Mouse (Mus musculus) embryonic facial prominence, embryonic 10.5 days (tissue): Measurements from ENCODE around the gene Hdac9. TPM values are rescaled to one million over a fixed set of nuclear protein-coding genes. Genes with fewer than 3 reads are reported as not detected.
A peak's percentile ranks its signal among the peaks of the same experiment; 100 is the strongest.

ENCODE experiments used
- DNase-seq: peaks from one replicate; pipeline ENCODE4 v3.0.0-alpha.2; 2017; ENCODE audit warnings: low spot score
- H3K27ac ChIP-seq: fragments of 300-500 bp; sonication (generic); replicated peaks from 2 replicates; pipeline ENCODE4 v1.5.1; 2016; ENCODE audit warnings: mild to moderate bottlenecking
- H3K27me3 ChIP-seq: fragments of 300-500 bp; sonication (generic); replicated peaks from 2 replicates; pipeline ENCODE4 v1.6.1; 2016; ENCODE audit warnings: low read depth, mild to moderate bottlenecking; ENCODE audit not compliant: poor library complexity, severe bottlenecking
- H3K36me3 ChIP-seq: fragments of 300-500 bp; sonication (generic); replicated peaks from 2 replicates; pipeline ENCODE4 v1.6.1; 2016; ENCODE audit warnings: mild to moderate bottlenecking, moderate library complexity
- H3K4me1 ChIP-seq: fragments of 300-500 bp; sonication (generic); 2 replicates; pipeline ENCODE4 v1.6.1; 2016
- H3K4me3 ChIP-seq: fragments of 300-500 bp; sonication (generic); 2 replicates; pipeline ENCODE4 v1.5.1; 2016; ENCODE audit warnings: mild to moderate bottlenecking, moderate library complexity
- H3K9me3 ChIP-seq: fragments of 300-500 bp; sonication (generic); 2 replicates; pipeline ENCODE4 v1.6.1; 2016; ENCODE audit warnings: mild to moderate bottlenecking
- WGBS: fragments of 180-500 bp; shearing (Covaris S2); methylation state at CpG from one replicate; pipeline ENCODE4 v1.1.7; 2016; 5-methylcytosine and 5-hydroxymethylcytosine counted together
- polyA plus RNA-seq: library from polyadenylated mRNA; unstranded; fragments of >200 nt; fragmentation: Nextera tagmentation; extraction: Ambion mirVana; gene quantifications from 2 replicates; pipeline ENCODE4 v1.2.1, GENCODE M21; 2016

The Hdac9 gene
- polyA plus RNA-seq, 1 experiment from 2014 or later, result 3.5 TPM

- Histone ChIP-seq H3K27ac (no peak overlapping the region), H3K4me1 (no peaks in the 10 kb centered on the region), H3K27me3 (no peaks in the 10 kb centered on the region), H3K9me3 (no peaks in the 10 kb centered on the region), H3K36me3 (no peaks in the 10 kb centered on the region), H3K4me3 (no peak overlapping the region)
- no peak for DNase-seq
- 85% methylated on average over 10 of the region's 10 CpGs for WGBS
Observed at GRCm38 (mm10) chr12:34617836-34618235, 299.1 kb downstream of the Hdac9 start.

GRCm38 (mm10) chr12:34614796-34615195 is 302.1 kb downstream of the Hdac9 start:
- no peaks in the 10 kb centered on the region for H3K27me3 ChIP-seq
- H3K9me3 ChIP-seq, result no peaks in the 10 kb centered on the region
- H3K4me3 ChIP-seq, result no peak overlapping the region
- DNase-seq, result no peak
- no peaks in the 10 kb centered on the region for H3K36me3 ChIP-seq
- no peaks in the 10 kb centered on the region for H3K4me1 ChIP-seq
- H3K27ac ChIP-seq, result no peak overlapping the region
- 81% methylated on average over 5 of the region's 5 CpGs for WGBS

GRCm38 (mm10) chr12:34612511-34612910 is 304.4 kb downstream of the Hdac9 start:
- Histone ChIP-seq H3K9me3 (no peaks in the 10 kb centered on the region), H3K27me3 (no peaks in the 10 kb centered on the region), H3K4me3 (no peak overlapping the region), H3K36me3 (no peaks in the 10 kb centered on the region), H3K27ac (no peak overlapping the region), H3K4me1 (no peaks in the 10 kb centered on the region)
- DNase-seq, result no peak
- WGBS, result 88% methylated on average over 3 of the region's 3 CpGs

- Histone ChIP-seq H3K9me3 (no peaks in the 10 kb centered on the region), H3K4me3 (no peak overlapping the region), H3K36me3 (no peaks in the 10 kb centered on the region), H3K4me1 (no peaks in the 10 kb centered on the region), H3K27me3 (no peaks in the 10 kb centered on the region), H3K27ac (no peak overlapping the region)
- WGBS, result 90% methylated on average over 4 of the region's 4 CpGs
- DNase-seq, result no peak
Observed at GRCm38 (mm10) chr12:34604521-34604920, 312.4 kb downstream of the Hdac9 start.

- 91% methylated on average over 10 of the region's 10 CpGs for WGBS
- no peaks in the 10 kb centered on the region for H3K27me3 ChIP-seq
Observed at GRCm38 (mm10) chr12:34594167-34594793, 322.6 kb downstream of the Hdac9 start.

GRCm38 (mm10) chr12:34587171-34587570 is 329.7 kb downstream of the Hdac9 start:
- H3K36me3 ChIP-seq, result no peaks in the 10 kb centered on the region
- H3K4me1 ChIP-seq, result peaks cover 2% of the 10 kb centered on the region; the same call in 1 of the 2 replicates
- WGBS, result 46% methylated on average over 4 of the region's 4 CpGs
- H3K9me3 ChIP-seq, result no peaks in the 10 kb centered on the region
- H3K4me3 ChIP-seq, result no peak overlapping the region
- H3K27ac ChIP-seq, result no peak overlapping the region
- H3K27me3 ChIP-seq, result no peaks in the 10 kb centered on the region
- DNase-seq, result no peak

More at GRCm38 (mm10) chr12:34594167-34594793, 322.6 kb downstream of the Hdac9 start:
- H3K4me3 ChIP-seq, result no peak overlapping the region
- H3K36me3 ChIP-seq, result no peaks in the 10 kb centered on the region
- H3K4me1 ChIP-seq, result no peaks in the 10 kb centered on the region
- H3K9me3 ChIP-seq, result no peaks in the 10 kb centered on the region
- H3K27ac ChIP-seq, result no peak overlapping the region
- no peak for DNase-seq

- 91% methylated on average over 4 of the region's 4 CpGs for WGBS
- no peaks in the 10 kb centered on the region for H3K9me3 ChIP-seq
Observed at GRCm38 (mm10) chr12:34582522-34582921, 334.4 kb downstream of the Hdac9 start.

GRCm38 (mm10) chr12:34579220-34579619 is 337.7 kb downstream of the Hdac9 start:
- 83% methylated on average over 1 of the region's 1 CpGs for WGBS
- H3K27ac ChIP-seq, result no peak overlapping the region
- no peaks in the 10 kb centered on the region for H3K9me3 ChIP-seq
- no peaks in the 10 kb centered on the region for H3K36me3 ChIP-seq
- H3K4me1 ChIP-seq, result no peaks in the 10 kb centered on the region
- no peak overlapping the region for H3K4me3 ChIP-seq
- DNase-seq, result no peak
- no peaks in the 10 kb centered on the region for H3K27me3 ChIP-seq

More at GRCm38 (mm10) chr12:34582522-34582921, 334.4 kb downstream of the Hdac9 start:
- Histone ChIP-seq H3K36me3 (no peaks in the 10 kb centered on the region), H3K4me1 (peaks cover 2% of the 10 kb centered on the region; the same call in 1 of the 2 replicates), H3K4me3 (no peak overlapping the region), H3K27me3 (no peaks in the 10 kb centered on the region), H3K27ac (no peak overlapping the region)
- no peak for DNase-seq

GRCm38 (mm10) chr12:34571069-34571468 is 345.8 kb downstream of the Hdac9 start:
- no peak overlapping the region for H3K27ac ChIP-seq
- no peak for DNase-seq
- no peaks in the 10 kb centered on the region for H3K9me3 ChIP-seq
- H3K4me1 ChIP-seq, result no peaks in the 10 kb centered on the region
- 91% methylated on average over 1 of the region's 1 CpGs for WGBS
- H3K4me3 ChIP-seq, result no peak overlapping the region
- H3K36me3 ChIP-seq, result no peaks in the 10 kb centered on the region
- no peaks in the 10 kb centered on the region for H3K27me3 ChIP-seq

GRCm38 (mm10) chr12:34569472-34569871 is 347.4 kb downstream of the Hdac9 start:
- no peak overlapping the region for H3K4me3 ChIP-seq
- H3K27ac ChIP-seq, result no peak overlapping the region
- no peaks in the 10 kb centered on the region for H3K27me3 ChIP-seq
- H3K9me3 ChIP-seq, result no peaks in the 10 kb centered on the region
- DNase-seq, result no peak
- H3K4me1 ChIP-seq, result no peaks in the 10 kb centered on the region
- H3K36me3 ChIP-seq, result no peaks in the 10 kb centered on the region
- WGBS, result 95% methylated on average over 3 of the region's 3 CpGs

GRCm38 (mm10) chr12:34569052-34569451 is 347.8 kb downstream of the Hdac9 start:
- DNase-seq, result no peak
- no peak overlapping the region for H3K27ac ChIP-seq
- no peaks in the 10 kb centered on the region for H3K27me3 ChIP-seq
- 88% methylated on average over 3 of the region's 3 CpGs for WGBS
- H3K4me3 ChIP-seq, result no peak overlapping the region
- H3K4me1 ChIP-seq, result no peaks in the 10 kb centered on the region
- H3K36me3 ChIP-seq, result no peaks in the 10 kb centered on the region
- H3K9me3 ChIP-seq, result no peaks in the 10 kb centered on the region

- 79% methylated on average over 2 of the region's 2 CpGs for WGBS
- Histone ChIP-seq H3K4me3 (no peak overlapping the region), H3K27ac (no peak overlapping the region), H3K27me3 (no peaks in the 10 kb centered on the region), H3K9me3 (no peaks in the 10 kb centered on the region), H3K4me1 (peaks cover 9% of the 10 kb centered on the region), H3K36me3 (no peaks in the 10 kb centered on the region)
- DNase-seq, result no peak
Observed at GRCm38 (mm10) chr12:34562331-34562730, 354.6 kb downstream of the Hdac9 start.

- no peak overlapping the region for H3K27ac ChIP-seq
- peaks cover 9% of the 10 kb centered on the region for H3K4me1 ChIP-seq
- H3K9me3 ChIP-seq, result no peaks in the 10 kb centered on the region
- H3K36me3 ChIP-seq, result no peaks in the 10 kb centered on the region
- WGBS, result 64% methylated on average over 5 of the region's 5 CpGs
- H3K27me3 ChIP-seq, result no peaks in the 10 kb centered on the region
- no peak overlapping the region for H3K4me3 ChIP-seq
- peak; percentile 9 for DNase-seq
Observed at GRCm38 (mm10) chr12:34559001-34559400, 357.9 kb downstream of the Hdac9 start.
